Mouse (Mus musculus) kidney, embryonic 15.5 days (tissue): ENCODE results near the gene Siah1b. TPM values are rescaled to one million over a fixed set of nuclear protein-coding genes. Genes with fewer than 3 reads are reported as not detected.
A peak's percentile ranks its signal among the peaks of the same experiment; 100 is the strongest.

Experiments used
- ATAC-seq: fragments of 200-750 bp; cut with Nextera tagmentation; replicated peaks from 2 replicates; pipeline ENCODE4 v1.8.0; 2017; ENCODE audit warnings: moderate TSS enrichment; ENCODE audit not compliant: low FRiP score
- H3K27ac ChIP-seq: fragments of 300-500 bp; sonication (generic); 2 replicates; pipeline ENCODE4 v1.5.1; 2015; ENCODE audit warnings: mild to moderate bottlenecking, inconsistent platforms
- H3K27me3 ChIP-seq: fragments of 300-500 bp; sonication (generic); 2 replicates; pipeline ENCODE4 v1.6.1; 2015; ENCODE audit warnings: inconsistent platforms
- H3K36me3 ChIP-seq: fragments of 300-500 bp; sonication (generic); 2 replicates; pipeline ENCODE4 v1.6.1; 2015; ENCODE audit warnings: inconsistent platforms
- H3K4me1 ChIP-seq: fragments of 300-500 bp; sonication (generic); 2 replicates; pipeline ENCODE4 v1.6.1; 2015; ENCODE audit warnings: inconsistent platforms
- H3K4me2 ChIP-seq: fragments of 300-500 bp; sonication (generic); 2 replicates; pipeline ENCODE4 v1.6.1; 2015; ENCODE audit warnings: moderate library complexity, mild to moderate bottlenecking, inconsistent platforms
- H3K4me3 ChIP-seq: fragments of 300-500 bp; sonication (generic); replicated peaks from 2 replicates; pipeline ENCODE4 v1.5.1; 2015; ENCODE audit warnings: mild to moderate bottlenecking, inconsistent platforms
- H3K9ac ChIP-seq: fragments of 300-500 bp; sonication (generic); 2 replicates; pipeline ENCODE4 v1.6.1; 2015; ENCODE audit warnings: mild to moderate bottlenecking, inconsistent platforms
- H3K9me3 ChIP-seq: fragments of 300-500 bp; sonication (generic); replicated peaks from 2 replicates; pipeline ENCODE4 v1.6.1; 2016; ENCODE audit warnings: inconsistent platforms
- WGBS: fragments of 180-500 bp; shearing (Covaris S2); methylation state at CpG from one replicate; pipeline ENCODE4 v1.1.7; 2015; ENCODE audit warnings: mixed read lengths; 5-methylcytosine and 5-hydroxymethylcytosine counted together
- polyA plus RNA-seq: library from polyadenylated mRNA; unstranded; fragments of >200 nt; fragmentation: Nextera tagmentation; extraction: Ambion mirVana; gene quantifications from 2 replicates; pipeline ENCODE4 v1.2.1, GENCODE M21; 2015

Siah1b gene
- polyA plus RNA-seq, 1 experiment from 2014 or later = 30.2 TPM

DNA sequence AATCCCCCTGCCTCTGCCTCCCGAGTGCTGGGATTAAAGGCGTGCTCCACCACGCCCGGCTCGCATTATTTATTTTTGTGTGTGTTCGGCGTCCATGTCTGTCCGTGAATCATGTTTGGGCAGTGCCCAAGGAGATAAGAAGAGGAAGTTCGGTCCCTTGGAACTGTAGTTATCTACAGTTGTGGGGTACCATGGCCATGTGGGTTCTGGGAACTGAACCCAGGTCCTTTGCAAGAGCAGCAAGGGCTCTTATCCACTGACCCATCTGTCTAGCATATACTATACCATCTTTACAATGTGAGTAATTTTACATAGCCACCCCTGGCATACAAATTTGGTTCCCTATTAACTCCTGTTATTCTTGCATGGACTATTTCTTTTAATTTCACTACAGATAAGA is 5.7 kb upstream of the Siah1b start:
- H3K4me3 ChIP-seq = no peak overlapping the region
- no peaks in the 10 kb centered on the region for H3K4me1 ChIP-seq
- WGBS = 94% methylated on average over 9 of the region's 9 CpGs
- no peak overlapping the region for H3K9ac ChIP-seq
- H3K4me2 ChIP-seq = no peak overlapping the region
- no peak overlapping the region for H3K27ac ChIP-seq
- no peaks in the 10 kb centered on the region for H3K9me3 ChIP-seq
- H3K27me3 ChIP-seq = peaks cover 16% of the 10 kb centered on the region; the same call in 1 of the 2 replicates
- ATAC-seq = no peak
- no peaks in the 10 kb centered on the region for H3K36me3 ChIP-seq

DNA sequence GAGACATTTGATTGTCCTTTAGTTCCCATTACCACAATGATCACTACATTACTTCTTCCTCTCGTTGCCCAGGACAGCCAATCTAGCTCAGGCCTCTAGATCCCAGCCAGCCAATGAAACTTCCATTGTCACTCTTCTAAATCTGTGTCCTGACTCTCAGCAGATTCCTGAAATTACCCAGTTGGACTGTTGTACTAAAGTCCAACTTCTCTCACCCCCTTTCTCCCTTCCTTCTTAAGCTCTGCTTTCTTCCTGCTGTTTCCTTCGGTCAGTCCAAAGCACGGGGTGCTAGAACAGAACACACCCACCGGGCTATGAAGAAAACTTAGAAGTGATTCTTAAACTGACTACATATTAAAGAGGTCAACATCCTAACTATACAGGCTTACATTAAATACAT is 7.3 kb downstream of the Siah1b start:
- Histone ChIP-seq H3K4me2 (no peak overlapping the region), H3K27ac (no peak overlapping the region), H3K4me3 (no peak overlapping the region), H3K9me3 (no peaks in the 10 kb centered on the region), H3K27me3 (no peaks in the 10 kb centered on the region), H3K9ac (no peak overlapping the region), H3K4me1 (no peaks in the 10 kb centered on the region), H3K36me3 (peaks cover 19% of the 10 kb centered on the region; the same call in 1 of the 2 replicates)
- no peak for ATAC-seq
- WGBS = 83% methylated on average over 4 of the region's 4 CpGs

DNA sequence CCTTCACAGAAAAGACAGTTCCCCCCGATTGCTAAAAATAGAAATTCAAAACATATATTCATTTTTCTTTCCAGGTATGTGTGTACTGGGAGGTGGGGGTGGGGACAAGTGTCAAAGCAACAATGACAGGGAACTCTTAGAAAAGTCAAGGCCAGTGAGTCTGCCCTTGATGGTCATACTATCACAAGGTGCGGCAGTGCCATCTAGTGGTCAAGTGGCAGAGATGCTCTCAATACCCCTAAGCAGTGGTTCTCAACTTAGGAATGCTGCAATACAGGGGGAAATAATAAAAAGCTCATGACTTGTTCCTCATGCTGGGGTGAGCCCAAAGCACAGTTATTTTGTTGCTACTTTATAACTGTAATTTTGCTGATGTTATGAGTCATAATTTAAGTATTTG is 10.1 kb downstream of the Siah1b start:
- peak; percentile 83 for ATAC-seq
- H3K9me3 ChIP-seq = no peaks in the 10 kb centered on the region
- 0 out of 2 replicates have a peak, but pooled peaks cover 8% of the 10 kb centered on the region for H3K27me3 ChIP-seq
- H3K27ac ChIP-seq = no peak overlapping the region
- no peaks in the 10 kb centered on the region for H3K4me1 ChIP-seq
- H3K4me3 ChIP-seq = no peak overlapping the region
- H3K4me2 ChIP-seq = no peak overlapping the region
- 0 out of 2 replicates have a peak, but pooled peaks cover 2% of the 10 kb centered on the region for H3K36me3 ChIP-seq
- WGBS = 11% methylated on average over 2 of the region's 2 CpGs
- no peak overlapping the region for H3K9ac ChIP-seq

DNA sequence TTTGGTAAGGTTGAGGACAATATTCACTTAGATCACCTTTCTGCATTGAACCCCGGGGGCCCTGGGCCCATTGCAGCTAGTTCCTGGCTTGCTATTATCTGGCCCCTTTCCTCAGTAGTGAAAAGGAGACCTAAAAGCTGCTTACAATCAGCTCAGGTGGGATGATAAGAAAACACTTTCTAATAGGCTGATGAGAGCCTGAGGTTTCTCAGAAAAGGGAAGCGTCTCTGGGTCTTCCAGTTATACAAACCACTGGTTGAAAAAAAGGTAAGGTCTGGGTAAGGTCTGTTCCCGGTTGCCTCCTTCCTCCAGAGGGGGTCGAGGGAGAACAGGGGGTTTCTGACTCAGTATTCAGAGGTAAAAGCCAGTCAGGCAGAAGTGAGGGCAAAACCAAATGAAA is 17.2 kb downstream of the Siah1b start:
- Histone ChIP-seq H3K4me2 (no peak overlapping the region), H3K4me3 (no peak overlapping the region), H3K9ac (no peak overlapping the region), H3K36me3 (no peaks in the 10 kb centered on the region), H3K9me3 (no peaks in the 10 kb centered on the region), H3K4me1 (no peaks in the 10 kb centered on the region), H3K27ac (no peak overlapping the region), H3K27me3 (peaks cover 37% of the 10 kb centered on the region)
- no peak for ATAC-seq
- WGBS = 72% methylated on average over 4 of the region's 4 CpGs

DNA sequence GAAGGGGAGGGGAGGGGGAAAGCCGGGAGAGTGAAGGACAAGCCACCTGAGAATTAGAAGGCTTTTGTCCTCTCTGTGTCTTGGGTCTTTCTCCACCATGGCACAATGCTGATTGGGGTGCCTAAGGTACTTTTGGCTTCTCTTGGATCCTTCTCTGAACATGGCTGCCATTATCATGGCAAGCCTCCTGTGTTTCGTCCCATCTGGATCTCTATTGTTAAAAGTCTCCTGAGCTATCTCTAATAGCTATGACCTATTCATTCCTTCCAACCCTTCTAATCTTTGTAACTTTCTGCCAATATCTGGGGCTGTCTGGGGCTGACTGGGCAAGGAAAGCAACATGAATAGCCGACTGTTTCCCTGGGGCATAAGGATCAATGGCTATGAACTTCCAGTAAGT is 17.8 kb downstream of the Siah1b start:
- 90% methylated on average over 3 of the region's 3 CpGs for WGBS
- ATAC-seq = no peak

DNA sequence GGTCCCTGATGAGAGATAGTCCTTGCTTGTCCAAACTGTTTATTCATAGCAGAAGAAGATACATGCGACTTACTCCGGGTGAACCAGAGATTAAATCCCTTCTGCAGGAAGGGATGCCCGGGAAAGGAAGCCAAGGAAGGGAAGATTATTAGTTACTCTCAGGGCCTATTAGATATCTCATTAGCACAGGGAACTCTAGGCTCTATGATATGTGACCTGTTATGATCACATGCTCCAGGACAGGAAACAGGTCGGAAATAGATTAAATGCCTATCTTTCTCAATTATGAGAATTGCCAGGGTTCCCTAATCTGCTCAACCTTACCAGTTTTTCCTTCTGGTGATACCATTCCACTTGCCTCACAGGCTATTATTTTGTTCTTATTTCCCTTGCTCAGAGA is 20.6 kb downstream of the Siah1b start:
- Histone ChIP-seq H3K4me3 (no peak overlapping the region), H3K27ac (no peak overlapping the region), H3K27me3 (peaks cover 27% of the 10 kb centered on the region; the same call in 1 of the 2 replicates), H3K36me3 (no peaks in the 10 kb centered on the region), H3K9me3 (no peaks in the 10 kb centered on the region), H3K9ac (no peak overlapping the region), H3K4me2 (no peak overlapping the region), H3K4me1 (no peaks in the 10 kb centered on the region)
- WGBS = 88% methylated on average over 4 of the region's 4 CpGs
- no peak for ATAC-seq

More for the DNA sequence above, 17.8 kb downstream of the Siah1b start:
- Histone ChIP-seq H3K9me3 (no peaks in the 10 kb centered on the region), H3K4me1 (no peaks in the 10 kb centered on the region), H3K4me2 (no peak overlapping the region), H3K27me3 (peaks cover 39% of the 10 kb centered on the region), H3K4me3 (no peak overlapping the region), H3K9ac (no peak overlapping the region), H3K27ac (no peak overlapping the region), H3K36me3 (no peaks in the 10 kb centered on the region)

DNA sequence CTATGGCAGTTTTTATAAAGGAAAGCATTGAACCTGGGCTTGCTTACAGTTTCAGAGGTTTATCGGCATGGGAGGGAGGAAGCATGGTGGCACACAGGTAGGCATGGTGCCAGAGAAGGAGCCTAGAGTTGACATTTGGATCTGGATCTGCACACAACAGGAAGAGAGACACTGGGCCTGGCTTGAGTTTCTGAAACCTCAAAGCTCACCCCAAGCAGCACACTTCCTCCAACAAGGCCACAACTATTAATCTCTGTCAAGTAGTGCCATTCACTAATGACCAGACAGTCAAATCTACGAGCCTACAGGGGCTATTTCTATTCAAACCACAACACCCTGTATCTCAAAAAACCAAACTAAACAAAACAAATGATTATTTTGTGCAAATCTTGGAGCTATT is 29.6 kb downstream of the Siah1b start:
- 51% methylated on average over 2 of the region's 2 CpGs for WGBS
- H3K9ac ChIP-seq = no peak overlapping the region
- H3K36me3 ChIP-seq = no peaks in the 10 kb centered on the region
- ATAC-seq = no peak
- H3K9me3 ChIP-seq = no peaks in the 10 kb centered on the region
- H3K4me2 ChIP-seq = no peak overlapping the region
- no peak overlapping the region for H3K27ac ChIP-seq
- H3K4me3 ChIP-seq = no peak overlapping the region
- peaks cover 22% of the 10 kb centered on the region for H3K27me3 ChIP-seq
- H3K4me1 ChIP-seq = no peaks in the 10 kb centered on the region

DNA sequence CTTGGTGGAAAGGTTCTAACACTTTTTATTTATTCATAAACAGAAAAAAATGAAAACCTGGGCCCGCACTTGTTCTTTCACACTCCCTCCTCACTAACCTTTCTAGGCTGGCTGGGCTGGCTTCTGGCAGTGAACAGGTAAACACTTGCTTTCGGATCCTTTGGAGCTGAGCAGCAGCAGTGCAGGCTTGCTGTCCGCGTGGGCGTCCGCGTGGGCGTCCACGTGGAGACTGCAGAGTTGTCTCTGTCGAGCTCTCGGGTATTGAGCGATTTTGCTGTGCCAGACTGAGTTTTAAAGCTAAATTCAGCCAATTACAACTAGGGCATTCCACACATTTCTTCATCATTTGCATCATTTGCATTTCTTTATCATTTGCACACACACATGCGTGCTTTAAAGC is 34.2 kb downstream of the Siah1b start:
- Histone ChIP-seq H3K36me3 (no peaks in the 10 kb centered on the region), H3K4me2 (no peak overlapping the region), H3K9me3 (no peaks in the 10 kb centered on the region), H3K27ac (no peak overlapping the region), H3K4me1 (no peaks in the 10 kb centered on the region), H3K27me3 (peaks cover 22% of the 10 kb centered on the region), H3K4me3 (no peak overlapping the region), H3K9ac (no peak overlapping the region)
- ATAC-seq = no peak
- WGBS = 56% methylated on average over 13 of the region's 13 CpGs

DNA sequence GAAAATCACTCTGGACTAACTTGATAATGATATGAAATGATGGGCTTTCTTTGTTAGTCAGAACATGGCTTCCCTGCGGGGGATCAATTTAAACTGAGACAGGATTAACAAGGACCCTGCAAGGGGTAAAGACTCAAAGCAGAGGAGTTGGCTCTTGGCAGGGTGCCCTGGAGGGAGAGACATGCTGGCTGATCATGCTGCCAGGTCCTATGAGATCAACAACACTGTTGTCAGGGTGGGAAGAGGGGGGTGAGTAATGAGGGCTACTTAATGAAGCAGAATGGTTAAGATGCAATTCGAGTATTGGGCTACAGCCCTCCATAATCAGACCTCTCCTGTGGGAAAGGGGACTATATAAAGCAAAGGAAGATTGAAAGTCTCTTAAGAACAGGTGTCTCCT is 37.4 kb downstream of the Siah1b start:
- peaks cover 14% of the 10 kb centered on the region for H3K27me3 ChIP-seq
- no peaks in the 10 kb centered on the region for H3K4me1 ChIP-seq
- H3K27ac ChIP-seq = no peak overlapping the region
- H3K4me3 ChIP-seq = no peak overlapping the region
- no peaks in the 10 kb centered on the region for H3K9me3 ChIP-seq
- no peak overlapping the region for H3K9ac ChIP-seq
- no peaks in the 10 kb centered on the region for H3K36me3 ChIP-seq
- H3K4me2 ChIP-seq = no peak overlapping the region
- 57% methylated on average over 2 of the region's 2 CpGs for WGBS
- no peak for ATAC-seq

DNA sequence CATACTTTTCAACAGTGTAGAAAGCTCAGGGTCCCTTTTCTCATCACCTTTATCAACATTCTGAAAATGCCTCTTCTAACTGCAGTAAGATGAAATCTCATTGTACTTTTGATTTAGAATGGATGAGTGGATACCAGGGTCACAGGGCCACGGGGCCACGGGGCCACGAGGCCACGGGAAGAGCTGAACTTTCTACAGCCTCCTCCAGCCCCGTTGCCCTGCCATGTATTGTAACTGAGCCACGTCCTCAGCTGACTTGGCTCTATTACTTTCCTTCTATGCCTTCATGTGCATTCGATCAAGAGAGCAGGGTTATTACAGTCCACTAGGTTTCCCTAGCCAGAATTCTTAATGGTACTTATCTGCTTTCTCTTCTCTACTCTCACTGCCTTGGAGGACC is 40.4 kb downstream of the Siah1b start:
- no peak overlapping the region for H3K4me2 ChIP-seq
- no peaks in the 10 kb centered on the region for H3K36me3 ChIP-seq
- no peak for ATAC-seq
- H3K9ac ChIP-seq = no peak overlapping the region
- peaks cover 22% of the 10 kb centered on the region for H3K27me3 ChIP-seq
- no peak overlapping the region for H3K4me3 ChIP-seq
- no peak overlapping the region for H3K27ac ChIP-seq
- 82% methylated on average over 7 of the region's 7 CpGs for WGBS
- H3K4me1 ChIP-seq = no peaks in the 10 kb centered on the region
- no peaks in the 10 kb centered on the region for H3K9me3 ChIP-seq

DNA sequence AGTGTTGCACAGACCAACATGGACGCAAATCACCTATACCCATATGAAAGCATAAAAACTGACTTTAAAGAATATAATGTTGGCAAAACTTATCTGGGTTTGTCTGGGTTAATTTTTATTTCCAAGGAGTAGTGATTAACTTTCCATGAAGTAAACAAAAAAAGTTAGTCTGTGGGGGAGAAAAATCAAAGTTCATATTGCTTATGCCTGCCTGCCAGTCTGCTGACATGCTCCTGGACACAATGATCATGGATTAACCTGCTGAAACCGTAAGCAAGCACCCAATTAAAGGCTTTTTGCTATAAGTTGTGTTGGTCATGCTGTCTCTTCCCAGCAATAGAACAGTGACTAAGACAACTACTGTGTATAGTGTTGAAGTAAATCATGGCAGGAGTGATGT is 40.9 kb downstream of the Siah1b start:
- Histone ChIP-seq H3K27me3 (peaks cover 22% of the 10 kb centered on the region), H3K9me3 (no peaks in the 10 kb centered on the region), H3K9ac (no peak overlapping the region), H3K4me1 (no peaks in the 10 kb centered on the region), H3K36me3 (no peaks in the 10 kb centered on the region), H3K4me2 (no peak overlapping the region), H3K27ac (no peak overlapping the region), H3K4me3 (no peak overlapping the region)
- no peak for ATAC-seq
- 91% methylated on average over 2 of the region's 2 CpGs for WGBS

DNA sequence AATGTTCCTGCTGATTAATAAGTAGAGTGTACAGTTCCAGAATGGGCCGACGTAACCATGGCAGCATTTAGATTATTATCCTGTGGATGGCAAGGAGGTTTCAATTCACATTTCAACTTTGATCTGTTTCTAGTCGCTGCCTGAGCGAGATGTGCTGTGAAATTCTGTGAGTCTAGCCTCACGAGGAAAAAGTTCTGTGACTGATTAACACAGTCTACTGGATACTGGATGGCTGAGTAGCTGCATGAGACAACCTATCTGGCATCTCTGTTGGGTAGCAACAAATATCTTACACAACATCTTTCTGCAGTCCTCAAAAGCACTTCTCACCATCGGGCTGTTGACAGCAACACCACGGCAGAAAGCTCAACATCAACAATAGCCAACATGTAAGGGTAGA is 43.8 kb downstream of the Siah1b start:
- H3K9me3 ChIP-seq = no peaks in the 10 kb centered on the region
- no peak overlapping the region for H3K4me2 ChIP-seq
- no peak overlapping the region for H3K9ac ChIP-seq
- H3K27ac ChIP-seq = no peak overlapping the region
- H3K36me3 ChIP-seq = no peaks in the 10 kb centered on the region
- WGBS = 86% methylated on average over 7 of the region's 7 CpGs
- ATAC-seq = no peak
- H3K27me3 ChIP-seq = peaks cover 15% of the 10 kb centered on the region
- no peak overlapping the region for H3K4me3 ChIP-seq
- H3K4me1 ChIP-seq = no peaks in the 10 kb centered on the region

DNA sequence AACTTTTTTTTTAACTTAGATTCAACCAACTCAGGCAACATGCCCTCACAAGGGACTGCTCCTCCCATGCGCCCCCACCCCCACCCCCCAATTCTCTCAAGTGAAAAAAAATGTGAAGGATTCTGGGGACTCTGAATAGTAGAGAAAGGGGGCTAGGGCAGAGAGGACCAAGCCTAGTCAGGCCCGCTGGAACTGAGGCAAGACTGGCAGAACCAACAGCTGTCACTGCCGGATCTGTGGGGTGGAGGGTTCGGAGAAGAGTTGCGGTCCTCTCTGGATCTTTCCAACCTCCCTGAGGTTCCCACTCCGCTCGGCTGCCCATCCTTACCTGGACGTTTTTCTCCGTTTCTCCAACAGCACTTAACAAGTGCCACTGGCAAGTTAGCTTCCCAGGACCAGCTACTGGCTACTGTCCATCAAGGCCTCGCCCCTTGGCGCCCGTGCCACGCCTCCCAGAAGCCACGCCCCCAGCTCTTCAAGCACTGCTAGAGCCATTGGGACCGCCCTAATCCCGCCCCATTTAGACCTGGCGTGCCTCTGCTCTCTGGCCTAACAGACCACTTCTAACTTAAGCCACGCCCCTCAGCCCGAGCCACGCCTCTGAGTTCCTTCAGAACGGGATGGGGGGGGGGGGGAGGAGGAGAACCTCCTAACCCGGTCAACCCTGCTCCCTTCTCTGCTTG is 48.5 kb downstream of the Siah1b start, which contains the start of gene Car5b:
TSS of gene Car5b (minus strand) at position 391 of the 683 bp plus-strand sequence.
- Histone ChIP-seq H3K4me3 (peak within 1 kb of the TSS; percentile 43), H3K4me2 (peak within 1 kb of the TSS; percentile 62), H3K9me3 (no peaks in the 10 kb centered on the region), H3K4me1 (no peaks in the 10 kb centered on the region), H3K9ac (no peak within 1 kb of the TSS), H3K36me3 (no peaks in the 10 kb centered on the region), H3K27ac (no peak within 1 kb of the TSS), H3K27me3 (peaks cover 15% of the 10 kb centered on the region)
- WGBS = 14% methylated on average over 22 of the region's 22 CpGs
- ATAC-seq = peak; percentile 100
